14 mouse cellular contexts compared by ENCODE assay signal in the genomic region with DNA sequence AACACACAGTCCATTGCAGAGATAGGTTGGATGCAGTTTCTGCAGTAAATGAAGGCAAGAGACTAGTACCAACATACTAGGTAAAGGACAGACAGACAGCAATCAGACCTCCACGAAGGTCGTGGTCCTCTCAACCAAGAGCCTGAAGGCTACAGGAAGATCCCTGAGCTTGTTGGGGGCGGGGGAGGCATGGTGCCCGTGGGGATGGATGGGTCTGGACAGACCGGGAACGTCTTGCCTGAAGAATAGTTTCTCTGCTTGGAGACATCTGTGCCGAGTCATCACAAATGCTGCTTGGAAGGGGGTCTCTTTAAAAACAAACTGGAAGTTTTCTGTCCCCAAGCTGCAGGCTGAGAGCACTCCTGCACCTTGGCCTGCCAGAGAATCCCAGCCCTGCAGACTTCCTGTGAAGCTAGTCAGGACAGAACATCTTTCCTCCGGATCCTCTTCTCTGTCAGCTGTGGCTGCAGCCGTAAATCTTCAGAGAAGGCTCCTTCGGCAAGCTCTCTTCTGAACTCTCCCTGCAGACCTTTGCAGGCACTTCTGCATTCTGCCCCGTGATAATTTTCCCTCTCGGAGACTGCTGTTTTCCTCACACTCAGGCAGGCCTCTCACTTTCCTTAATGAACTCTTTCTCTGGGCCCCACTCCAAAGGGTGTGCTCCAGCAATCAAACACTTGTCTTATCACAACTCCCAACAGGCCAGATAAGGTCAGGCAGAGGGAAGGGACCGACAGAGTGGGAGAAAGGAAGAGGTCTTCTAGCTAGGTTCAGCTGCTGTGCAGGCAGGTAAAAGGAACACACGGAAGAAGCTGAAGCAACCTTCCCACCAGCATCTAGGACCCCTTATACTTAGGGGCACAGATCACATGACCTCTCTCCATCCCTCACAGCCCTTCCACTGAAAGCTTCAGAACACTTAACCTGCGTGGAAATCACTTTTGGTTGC.
DNase-seq lines count a peak whose midpoint lies in the region; ATAC-seq and TF ChIP-seq lines count a peak whose summit lies in the region.
"Had no signal": no experiment of that assay in that cellular context is flagged by ENCODE, and none has a peak within 500 bp of the region (broad histone marks: within the 10 kb centered on the region; RNA-seq: fewer than 3 reads in every experiment).

No protein-coding gene starts in this region.

- H3K4me3 ChIP-seq in heart, embryonic 11.5 days (ENCODE audit: low read depth, low read length) = no peak overlapping the region
- H3K4me3 ChIP-seq in liver, postnatal 0 days (ENCODE audit: low read depth, low read length) = no peak overlapping the region
- H3K4me3 ChIP-seq in liver, embryonic 13.5 days (replicated peaks) = no peak overlapping the region
- H3K4me3 ChIP-seq in forebrain, embryonic 15.5 days = no peak overlapping the region
- H3K4me3 ChIP-seq: gastrocnemius, adult 2 months; layer of hippocampus, adult 2 months; midbrain, embryonic 15.5 days had no signal

- H3K27me3 ChIP-seq in heart, embryonic 11.5 days (ENCODE audit: control insufficient read depth, insufficient read depth, low read length) = no peaks in the 10 kb centered on the region
- H3K27me3 ChIP-seq in liver, postnatal 0 days (ENCODE audit: insufficient read depth, low read length) = no peaks in the 10 kb centered on the region
- H3K27me3 ChIP-seq in liver, embryonic 13.5 days = no peaks in the 10 kb centered on the region
- H3K27me3 ChIP-seq in forebrain, embryonic 15.5 days = no peaks in the 10 kb centered on the region
- H3K27me3 ChIP-seq: midbrain, embryonic 15.5 days had no signal

- H3K4me2 ChIP-seq in heart, embryonic 11.5 days = peak overlapping the region; percentile 29; the same call in 1 of the 2 replicates
- H3K4me2 ChIP-seq in liver, postnatal 0 days (ENCODE audit: low read depth, low read length) = no peak overlapping the region
- H3K4me2 ChIP-seq in liver, embryonic 13.5 days = no peak overlapping the region
- no peak overlapping the region for H3K4me2 ChIP-seq in forebrain, embryonic 15.5 days (replicated peaks)
- H3K4me2 ChIP-seq: midbrain, embryonic 15.5 days had no signal

- 27% methylated on average over 15 of the region's 15 CpGs for WGBS in heart, embryonic 11.5 days (ENCODE audit: insufficient replicate concordance)
- 28% methylated on average over 15 of the region's 15 CpGs for WGBS in liver, postnatal 0 days (ENCODE audit: insufficient replicate concordance)
- WGBS in liver, embryonic 13.5 days (ENCODE audit: insufficient replicate concordance) = 19% methylated on average over 15 of the region's 15 CpGs
- 84% methylated on average over 15 of the region's 15 CpGs for WGBS in forebrain, embryonic 15.5 days

- no peak for DNase-seq in heart, adult 9 months (ENCODE audit: low spot score in 2 of 2)
- DNase-seq in liver = peak; percentile 8
- DNase-seq in liver, postnatal 0 days = no peak
- no peak for DNase-seq in liver, embryonic 13.5 days
- DNase-seq in adrenal gland, adult 18-20 months (ENCODE audit: low spot score in 2 of 2) = no peak
- DNase-seq: adrenal gland, adult 8-10 months; gastrocnemius, adult 2 months; heart, postnatal 4 days; thymus, adult 2 months had no signal

- no peaks in the 10 kb centered on the region for H3K9me3 ChIP-seq in heart, embryonic 11.5 days (replicated peaks; ENCODE audit: control insufficient read depth, low read length)
- H3K9me3 ChIP-seq in liver, postnatal 0 days (ENCODE audit: low read length) = no peaks in the 10 kb centered on the region
- no peaks in the 10 kb centered on the region for H3K9me3 ChIP-seq in liver, embryonic 13.5 days (replicated peaks)
- H3K9me3 ChIP-seq in forebrain, embryonic 15.5 days = no peaks in the 10 kb centered on the region

- no peak for TF ChIP-seq CTCF in liver, postnatal 0 days (IDR thresholded peaks at IDR 0.05; ENCODE audit: low read depth)

- H3K4me1 ChIP-seq in heart, embryonic 11.5 days (ENCODE audit: control insufficient read depth, insufficient read depth, low read length) = peaks cover 9% of the 10 kb centered on the region
- H3K4me1 ChIP-seq in liver, postnatal 0 days (ENCODE audit: insufficient read depth) = no peaks in the 10 kb centered on the region
- peaks cover 5% of the 10 kb centered on the region; the same call in 1 of the 2 replicates for H3K4me1 ChIP-seq in liver, embryonic 13.5 days (replicated peaks)
- H3K4me1 ChIP-seq in forebrain, embryonic 15.5 days = no peaks in the 10 kb centered on the region
- H3K4me1 ChIP-seq: midbrain, embryonic 15.5 days had no signal

- H3K36me3 ChIP-seq in heart, embryonic 11.5 days (ENCODE audit: control insufficient read depth, insufficient read depth, low read length) = no peaks in the 10 kb centered on the region
- H3K36me3 ChIP-seq in liver, postnatal 0 days (replicated peaks; ENCODE audit: insufficient read depth, low read length) = no peaks in the 10 kb centered on the region
- no peaks in the 10 kb centered on the region for H3K36me3 ChIP-seq in liver, embryonic 13.5 days
- H3K36me3 ChIP-seq in forebrain, embryonic 15.5 days = no peaks in the 10 kb centered on the region
- H3K36me3 ChIP-seq: midbrain, embryonic 15.5 days had no signal

- no peak for TF ChIP-seq EP300 in liver, postnatal 0 days (IDR thresholded peaks at IDR 0.05; ENCODE audit: low read depth)

- ATAC-seq in heart, embryonic 11.5 days (replicated peaks; ENCODE audit: insufficient number of reproducible peaks, low FRiP score, low TSS enrichment) = no peak
- ATAC-seq in liver, postnatal 0 days = no peak
- ATAC-seq in hematopoietic stem cell, adult 5-6 weeks (replicated peaks in 1 of 2; ENCODE audit: insufficient read depth in 1 of 2, low FRiP score in 2 of 2, low TSS enrichment in 1 of 2, low read depth in 1 of 2, poor library complexity in 2 of 2, severe bottlenecking in 2 of 2) = peak; percentile 83 to 90
- 0 out of 2 replicates have a peak, but pooled peaks have one; percentile 15 for ATAC-seq in liver, embryonic 13.5 days (ENCODE audit: low read depth)
- no peak for ATAC-seq in forebrain, embryonic 15.5 days (replicated peaks)
- ATAC-seq: midbrain, embryonic 15.5 days had no signal

- 0 out of 2 replicates have a peak overlapping the region, but pooled peaks have one; percentile 16 for H3K9ac ChIP-seq in heart, embryonic 11.5 days (ENCODE audit: low read depth, low read length)
- H3K9ac ChIP-seq in liver, postnatal 0 days (replicated peaks) = no peak overlapping the region
- H3K9ac ChIP-seq in liver, embryonic 13.5 days = no peak overlapping the region
- no peak overlapping the region for H3K9ac ChIP-seq in forebrain, embryonic 15.5 days (replicated peaks)
- H3K9ac ChIP-seq: midbrain, embryonic 15.5 days had no signal

- no peak overlapping the region for H3K27ac ChIP-seq in heart, embryonic 11.5 days (ENCODE audit: low read depth, low read length)
- no peak overlapping the region for H3K27ac ChIP-seq in liver, postnatal 0 days (ENCODE audit: low read depth)
- no peak overlapping the region for H3K27ac ChIP-seq in liver, embryonic 13.5 days
- no peak overlapping the region for H3K27ac ChIP-seq in forebrain, embryonic 15.5 days (replicated peaks)
- H3K27ac ChIP-seq: gastrocnemius, adult 2 months; layer of hippocampus, adult 2 months; midbrain, embryonic 15.5 days had no signal

Comparison
In these comparisons a context has a peak if more than half of its experiments do, and no peak if none do; other contexts are left out.
1. ATAC-seq: peak in hematopoietic stem cell, adult 5-6 weeks (2 of 2) and liver, embryonic 13.5 days (single experiment); none in heart, embryonic 11.5 days (single experiment), liver, postnatal 0 days (single experiment) and forebrain, embryonic 15.5 days (single experiment).